Mouse (Mus musculus): ENCODE measurements around the gene Ksr1.

Gene Ksr1

DNA sequence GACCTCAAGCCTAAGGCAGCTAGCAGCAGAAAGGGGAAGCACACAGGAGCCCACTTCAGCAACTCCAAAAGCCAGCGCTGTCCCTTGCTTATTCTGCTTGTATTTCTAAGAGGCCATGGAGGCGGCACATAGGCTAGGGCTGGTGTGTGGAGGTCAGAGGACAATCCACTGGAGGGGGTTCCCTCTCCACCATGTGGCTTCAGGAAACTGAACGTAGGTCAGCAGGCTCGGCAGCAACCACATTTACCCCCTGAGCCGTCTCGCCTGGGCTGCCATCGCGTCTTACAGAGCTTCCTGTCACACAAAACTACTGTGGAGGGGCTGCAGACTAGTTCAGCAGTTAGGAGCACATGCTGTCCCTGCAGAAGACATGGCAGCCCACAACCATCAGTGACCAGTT is 20.4 kb downstream of the Ksr1 start:
- peak; percentile 55 for DNase-seq (ENCODE audit: low read depth, low spot score)

DNA sequence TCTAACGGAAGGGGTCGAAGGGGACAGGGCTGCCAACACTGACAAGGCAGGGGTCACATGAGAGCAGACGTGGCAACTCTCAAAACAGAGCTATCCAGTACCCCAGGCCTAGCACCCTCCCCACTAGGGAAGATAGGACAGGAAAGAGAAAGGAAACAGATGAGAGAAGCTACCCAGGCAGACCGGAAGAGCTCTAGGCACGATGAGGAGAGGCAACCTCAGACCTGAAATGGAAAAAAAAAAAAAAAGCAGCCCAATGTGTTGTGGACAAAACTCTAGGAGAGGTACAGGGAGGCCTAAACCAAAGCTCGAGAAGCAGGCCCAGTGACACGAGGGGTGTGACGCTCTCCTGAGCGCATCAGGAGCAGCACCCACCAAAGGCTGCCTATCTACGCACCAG is 23.7 kb downstream of the Ksr1 start:
- peak; percentile 78 for DNase-seq (ENCODE audit: low read depth, low spot score)

DNA sequence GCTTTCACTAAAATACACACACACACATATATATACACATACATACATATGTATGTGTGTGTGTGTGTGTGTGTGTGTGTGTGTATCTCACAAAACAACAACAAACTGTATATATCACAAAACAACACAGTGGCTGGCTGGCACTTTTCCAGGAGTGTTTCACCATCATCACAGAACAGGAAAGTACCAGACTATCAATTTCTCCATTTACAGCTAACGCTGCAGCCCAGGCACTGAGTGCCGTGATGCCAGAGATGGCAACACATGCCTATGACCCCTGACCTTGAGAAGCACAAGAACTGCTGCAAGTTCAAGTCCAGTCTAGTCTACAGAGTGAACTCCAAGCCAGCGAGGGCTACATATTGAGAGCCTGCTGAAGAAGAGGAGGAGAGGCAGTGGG is 26.1 kb downstream of the Ksr1 start:
- peak; percentile 27 for DNase-seq (ENCODE audit: low read depth, low spot score)

DNA sequence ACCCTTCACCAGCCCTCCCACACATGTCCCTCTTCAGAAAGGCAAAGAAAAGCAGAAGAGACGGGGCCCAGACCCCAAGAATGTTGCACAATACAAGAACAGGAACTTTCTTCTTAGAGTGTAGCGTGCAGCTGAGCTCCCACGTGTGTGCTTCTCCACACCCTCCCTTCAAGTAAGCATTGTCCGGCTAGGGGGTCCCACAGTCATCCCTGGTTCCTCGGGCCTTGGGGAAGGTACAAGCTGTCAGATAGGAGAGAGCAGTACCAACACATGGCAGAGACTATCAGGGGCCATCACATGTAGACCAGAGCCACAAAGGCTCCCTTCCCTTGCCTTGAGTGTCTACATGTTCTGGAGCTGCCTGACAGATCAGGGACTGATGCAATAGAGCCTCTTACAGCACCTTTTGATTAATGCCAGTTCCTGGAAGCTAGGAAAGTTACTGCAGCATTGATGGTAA is 27.3 kb downstream of the Ksr1 start:
- DNase-seq (ENCODE audit: low read depth, low spot score) = no peak

DNA sequence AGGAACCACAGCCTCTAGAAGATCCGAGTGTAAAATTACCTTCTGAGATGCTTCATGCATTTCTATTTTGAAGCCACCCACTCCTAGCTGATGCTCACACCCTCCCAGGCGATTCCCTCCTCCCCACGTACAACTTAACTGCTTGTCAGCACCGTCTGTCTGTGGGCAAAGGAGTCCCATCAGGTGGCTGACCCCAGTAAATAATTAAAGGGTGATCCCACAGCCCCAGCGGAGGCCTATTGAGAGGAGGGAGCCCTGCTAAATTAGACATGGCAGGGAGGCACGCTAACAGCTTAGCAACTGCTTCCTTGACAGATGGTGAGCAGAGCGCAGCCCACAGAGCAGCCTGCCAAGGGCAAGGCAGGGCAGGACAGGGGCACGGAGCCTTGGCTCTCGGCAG is 29.5 kb downstream of the Ksr1 start:
- no peak for DNase-seq (ENCODE audit: low read depth, low spot score)

DNA sequence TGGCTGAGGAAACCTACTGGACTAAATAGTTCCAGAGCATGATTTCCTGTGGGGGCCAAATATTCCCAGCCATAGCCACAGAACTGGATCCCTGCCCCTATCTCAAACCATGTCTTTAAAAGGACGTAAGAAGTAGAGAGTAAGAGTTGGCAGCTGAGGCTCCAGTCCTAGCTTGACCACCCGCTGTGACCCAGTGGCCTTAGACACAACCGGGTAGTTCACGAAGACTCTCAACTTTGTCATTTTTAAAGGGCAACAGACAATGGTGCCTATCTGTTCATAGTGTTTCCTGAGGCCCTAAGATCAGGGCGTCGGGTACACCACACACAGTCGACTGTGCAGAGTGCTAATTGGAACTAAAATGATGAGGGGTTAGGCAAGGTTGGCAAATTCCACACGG is 30.5 kb downstream of the Ksr1 start:
- no peak for DNase-seq (ENCODE audit: low read depth, low spot score)

DNA sequence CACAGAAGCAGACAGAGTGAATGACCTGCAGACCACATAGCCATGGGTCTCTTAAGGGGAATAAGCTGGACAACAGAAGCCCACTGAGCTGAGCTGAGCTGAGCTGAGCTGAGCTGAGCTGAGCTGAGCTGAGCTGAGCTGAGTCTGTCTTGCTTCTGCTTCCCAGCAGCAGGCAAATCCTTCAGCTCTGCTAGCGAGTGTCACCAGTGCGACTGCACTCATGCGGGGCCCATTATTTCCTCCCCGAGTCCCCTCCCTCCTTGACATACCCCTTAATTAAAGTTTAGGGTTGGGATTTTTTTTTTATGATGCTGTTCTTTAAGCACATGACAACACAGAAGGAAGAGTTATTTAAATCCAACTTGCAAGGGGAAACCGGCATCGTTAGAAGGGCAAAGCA is 32.1 kb downstream of the Ksr1 start:
- DNase-seq (ENCODE audit: low read depth, low spot score) = no peak

DNA sequence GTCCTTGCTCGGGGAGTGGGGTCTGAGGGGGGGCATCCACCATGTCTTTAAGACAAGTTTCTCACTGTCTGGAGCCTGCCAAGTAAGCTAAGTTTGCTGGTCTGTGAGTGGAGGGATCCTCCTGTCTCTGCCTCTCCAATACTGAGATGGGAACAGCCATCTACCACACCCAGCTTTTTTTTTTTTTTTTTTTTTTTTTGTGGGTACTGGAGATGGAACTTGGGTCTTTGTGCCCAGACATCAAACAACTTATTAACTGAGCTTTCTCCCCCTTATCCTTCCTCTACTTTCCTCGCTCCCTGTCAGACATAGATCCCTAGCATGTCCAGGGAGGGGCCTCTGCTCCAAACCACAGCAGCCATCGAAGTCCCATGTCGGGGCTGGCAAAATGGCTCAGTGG is 32.8 kb downstream of the Ksr1 start:
- no peak for DNase-seq (ENCODE audit: low read depth, low spot score)

DNA sequence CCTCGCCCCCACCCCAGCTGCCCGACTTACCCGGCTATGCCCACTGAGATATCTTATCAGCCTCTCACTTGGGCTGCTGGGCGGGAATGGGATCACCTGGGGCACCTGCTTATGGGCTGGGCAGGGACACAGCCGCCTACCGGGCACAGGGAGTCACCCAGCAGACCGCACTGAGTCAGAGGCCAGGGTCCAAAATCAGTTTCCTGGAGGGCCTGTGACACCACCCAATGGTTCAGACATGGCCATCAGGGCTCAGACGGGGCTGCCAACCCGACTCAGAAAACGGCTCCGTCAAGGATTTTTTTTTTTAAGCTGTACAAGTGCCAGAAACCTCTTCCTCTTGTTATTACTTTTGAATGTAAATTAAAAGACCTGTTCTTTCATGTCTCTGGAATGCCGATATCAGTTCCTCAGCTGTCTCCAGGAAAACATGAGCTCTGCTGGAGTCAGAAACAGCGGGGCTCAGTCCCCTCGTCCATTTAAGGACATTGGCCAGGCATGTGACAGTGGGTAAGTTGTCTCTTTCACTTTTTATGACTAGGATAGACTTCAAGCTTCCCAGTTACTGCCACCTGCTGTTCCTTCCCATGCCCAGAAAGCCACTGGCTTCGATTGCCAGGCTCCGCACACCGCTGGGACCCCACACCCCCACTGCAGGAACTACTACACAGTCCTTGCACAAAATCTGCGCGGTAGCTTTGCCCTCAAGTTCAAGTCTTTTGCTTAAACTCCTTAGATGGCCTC is 33.5 kb downstream of the Ksr1 start:
- no peak for DNase-seq (ENCODE audit: low read depth, low spot score)

DNA sequence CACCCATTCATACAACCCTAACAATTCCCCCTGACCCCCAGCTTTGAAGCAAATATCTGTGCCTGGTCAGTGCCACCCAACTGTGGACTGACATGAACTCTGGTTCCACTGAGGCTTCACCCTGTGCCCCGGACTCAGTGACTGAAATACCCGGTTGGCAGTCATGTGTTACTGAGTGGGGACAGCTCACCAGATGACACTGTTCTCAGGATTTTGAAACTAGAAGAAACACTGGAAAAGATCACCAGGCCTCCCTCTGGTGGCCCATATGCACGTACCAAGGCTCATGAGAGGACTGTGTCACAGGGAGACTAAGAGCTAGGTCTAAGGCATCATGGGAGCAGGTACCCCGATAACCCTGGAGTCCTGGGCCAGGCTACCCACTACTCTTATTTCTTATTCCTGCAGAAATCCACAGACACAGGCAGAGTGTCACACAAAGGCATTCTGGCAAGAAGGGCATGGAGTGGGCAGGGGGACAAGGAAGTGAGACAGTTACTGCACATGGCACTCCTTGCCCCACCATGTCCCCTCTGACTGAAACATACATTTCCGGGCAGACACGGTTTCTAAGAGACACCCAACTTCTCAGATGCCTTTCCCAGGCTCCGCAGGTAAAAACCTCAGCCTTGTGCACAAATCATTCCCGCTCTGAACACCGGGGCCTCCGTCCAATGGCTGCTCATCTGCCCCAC is 34.2 kb downstream of the Ksr1 start:
- DNase-seq (ENCODE audit: low read depth, low spot score) = no peak

DNA sequence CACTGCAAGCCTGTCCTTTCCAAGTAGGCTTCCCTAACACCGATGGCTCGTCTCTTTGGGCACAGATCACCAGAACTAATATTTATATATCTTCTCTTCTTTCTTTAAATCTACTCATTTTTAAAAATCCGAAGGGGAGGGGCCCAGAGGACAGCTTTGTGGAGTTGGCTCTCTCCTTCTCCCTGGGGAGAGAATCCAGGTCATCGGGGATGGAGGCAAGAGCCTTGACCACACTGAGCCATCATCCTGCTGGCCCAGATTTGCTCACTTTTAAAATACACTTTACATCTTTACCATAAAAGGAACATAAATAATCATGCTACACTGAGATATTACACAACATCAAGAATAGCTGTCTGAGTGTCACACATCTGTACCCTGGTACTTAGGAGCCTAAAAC is 35.8 kb downstream of the Ksr1 start:
- no peak for DNase-seq (ENCODE audit: low read depth, low spot score)

DNA sequence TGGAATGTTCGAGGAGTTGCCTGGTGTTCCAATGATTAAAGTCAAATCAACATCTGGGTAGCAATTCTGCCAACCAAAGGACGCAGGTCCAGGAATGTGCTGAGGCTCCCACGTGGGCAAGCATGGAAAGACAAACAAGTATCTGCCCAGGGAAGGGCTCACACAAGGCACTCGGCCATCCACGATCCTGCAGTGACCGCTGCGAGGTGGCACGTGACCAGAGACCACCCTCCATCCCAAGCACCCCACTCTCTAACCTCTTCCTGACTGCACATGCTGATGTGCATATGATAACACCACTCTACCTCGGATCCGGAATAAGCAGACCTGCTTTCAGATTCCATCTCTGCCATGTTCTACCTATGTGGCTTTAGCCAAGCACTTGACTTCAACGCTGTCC is 38.3 kb downstream of the Ksr1 start:
- DNase-seq (ENCODE audit: low read depth, low spot score) = no peak

DNA sequence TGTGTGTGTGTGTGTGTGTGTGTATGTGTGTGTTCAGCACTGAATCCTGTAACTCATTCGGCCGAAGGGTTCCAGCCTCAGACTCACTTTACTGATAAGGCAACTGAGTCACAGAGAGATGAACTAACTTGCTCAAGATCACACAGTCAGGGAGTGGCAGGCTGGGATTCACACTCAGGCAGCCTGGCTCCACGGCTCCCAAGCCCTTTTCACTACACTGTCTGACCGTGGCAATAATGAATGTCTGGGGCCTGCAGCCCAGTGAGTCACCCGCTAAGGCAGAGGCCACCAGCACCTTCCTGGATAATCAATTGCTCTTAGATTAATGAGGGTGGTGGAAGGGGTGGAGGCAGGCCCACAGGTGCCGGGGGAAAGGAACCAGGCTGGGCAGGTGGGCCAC is 41.2 kb downstream of the Ksr1 start:
- no peak for DNase-seq (ENCODE audit: low read depth, low spot score)

DNA sequence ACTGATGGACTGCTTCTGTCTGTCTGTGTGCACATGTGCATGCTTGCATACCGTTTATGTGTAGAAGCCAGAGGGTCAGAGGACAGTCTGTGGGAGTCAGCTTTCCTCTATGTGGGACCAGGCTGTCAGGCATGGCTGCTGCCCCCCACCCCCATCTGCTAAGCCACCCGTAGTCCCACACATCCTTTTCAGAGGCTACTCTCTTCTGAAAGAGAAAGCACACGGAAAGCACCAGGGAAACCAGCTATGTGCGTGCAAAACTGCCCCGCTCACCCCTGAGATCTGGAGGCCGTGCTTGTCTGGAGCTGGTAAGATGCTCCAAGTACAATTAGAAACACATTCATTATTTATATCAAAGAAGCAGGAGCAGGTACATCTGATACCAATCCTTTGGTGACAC is 41.7 kb downstream of the Ksr1 start:
- DNase-seq (ENCODE audit: low read depth, low spot score) = no peak

DNA sequence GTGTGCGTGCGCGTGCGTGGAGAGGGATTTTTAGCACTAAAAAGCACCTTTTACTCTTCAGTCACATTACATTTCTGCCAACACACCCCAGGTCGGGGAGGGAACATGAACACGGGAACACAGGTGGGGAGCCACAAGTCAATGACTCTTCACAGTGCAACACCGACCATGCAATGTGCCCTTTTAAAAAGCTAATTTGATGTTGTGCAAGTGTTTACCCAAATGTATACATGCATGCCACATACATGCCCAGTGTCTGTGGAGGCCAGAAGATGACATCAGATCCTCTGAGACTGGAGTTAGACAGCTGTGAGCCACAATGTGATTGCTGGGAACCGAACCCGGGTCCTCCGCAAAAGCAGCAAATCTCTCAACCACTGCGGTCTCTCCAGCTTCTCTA is 42.1 kb downstream of the Ksr1 start:
- DNase-seq (ENCODE audit: low read depth, low spot score) = no peak

DNA sequence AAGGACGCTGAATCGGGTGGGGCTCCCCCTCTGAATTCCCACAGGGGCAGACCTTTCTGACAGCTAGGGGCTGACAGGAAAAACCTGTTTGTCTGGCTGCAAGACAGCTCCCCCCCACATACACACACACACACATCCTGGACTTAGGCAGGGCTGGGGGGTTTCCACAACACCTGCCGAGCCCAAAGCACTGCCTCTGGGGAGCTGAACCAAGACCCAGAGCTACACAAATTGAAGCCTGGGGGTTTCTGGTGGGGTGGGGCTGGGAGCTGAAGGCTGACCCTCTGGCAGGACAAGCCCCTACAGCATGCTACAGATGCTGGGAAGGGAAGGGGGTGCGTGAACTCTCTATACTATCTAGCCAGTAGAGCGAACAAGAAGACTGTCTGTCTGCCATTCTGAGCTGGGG is 42.7 kb downstream of the Ksr1 start:
- no peak for DNase-seq (ENCODE audit: low read depth, low spot score)

DNA sequence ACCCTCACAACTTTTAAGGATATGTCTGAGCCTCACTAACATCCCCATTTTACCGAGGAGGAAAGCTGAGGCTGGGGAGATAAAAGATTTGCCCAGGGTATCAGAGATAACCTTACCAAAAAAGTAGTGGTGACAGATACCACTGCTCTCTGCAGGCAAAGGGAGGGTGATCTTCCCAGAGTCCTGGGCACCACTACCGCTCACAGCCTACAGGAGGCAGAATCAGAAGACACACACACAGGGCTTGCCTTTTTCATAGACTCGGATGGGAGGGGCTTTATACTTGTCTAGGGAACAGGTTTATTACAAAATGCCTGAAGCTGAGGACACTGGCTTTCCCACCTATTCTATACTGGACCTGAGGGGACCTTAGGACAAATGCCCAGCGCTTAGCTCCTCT is 43.9 kb downstream of the Ksr1 start:
- no peak for DNase-seq (ENCODE audit: low read depth, low spot score)

DNA sequence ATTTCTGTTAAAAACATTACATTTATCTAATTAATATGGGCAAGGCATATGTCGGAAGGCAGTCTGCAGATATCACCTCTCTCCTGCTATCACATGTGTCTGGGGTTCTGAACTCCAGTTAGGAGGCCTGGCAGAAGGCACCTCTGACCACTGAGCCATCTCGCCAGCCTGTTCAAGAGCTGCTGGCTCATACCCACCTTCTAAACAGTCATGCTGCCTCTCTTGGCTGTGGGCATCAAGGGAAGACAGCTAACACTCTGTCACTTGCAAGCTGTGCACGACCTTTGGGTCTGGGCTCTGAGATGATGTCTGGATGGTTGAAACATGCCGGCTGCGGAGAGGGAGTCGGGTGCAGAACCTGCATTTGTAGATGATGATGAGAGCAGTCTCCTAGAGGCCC is 44.6 kb downstream of the Ksr1 start:
- DNase-seq (ENCODE audit: low read depth, low spot score) = no peak

DNA sequence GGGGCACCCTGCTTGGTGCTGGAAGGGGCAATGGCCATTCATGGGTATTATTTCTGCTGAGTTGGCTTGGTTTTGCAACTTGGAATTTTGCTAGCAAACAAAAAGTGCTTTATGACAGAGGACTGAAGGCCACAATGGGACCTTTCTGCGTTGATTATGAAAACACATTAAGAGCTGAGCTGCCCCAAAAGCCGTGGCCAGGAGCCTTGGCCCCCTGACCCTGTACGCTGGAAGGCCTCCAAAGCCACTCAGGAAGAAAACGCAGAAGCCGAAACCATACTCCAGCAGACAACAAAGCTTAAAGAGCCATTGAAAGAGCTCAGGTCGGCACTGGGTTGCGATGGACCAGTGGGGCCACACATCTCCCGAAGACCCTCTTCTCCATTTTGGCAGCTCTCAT is 47.2 kb downstream of the Ksr1 start:
- DNase-seq (ENCODE audit: low read depth, low spot score) = no peak

DNA sequence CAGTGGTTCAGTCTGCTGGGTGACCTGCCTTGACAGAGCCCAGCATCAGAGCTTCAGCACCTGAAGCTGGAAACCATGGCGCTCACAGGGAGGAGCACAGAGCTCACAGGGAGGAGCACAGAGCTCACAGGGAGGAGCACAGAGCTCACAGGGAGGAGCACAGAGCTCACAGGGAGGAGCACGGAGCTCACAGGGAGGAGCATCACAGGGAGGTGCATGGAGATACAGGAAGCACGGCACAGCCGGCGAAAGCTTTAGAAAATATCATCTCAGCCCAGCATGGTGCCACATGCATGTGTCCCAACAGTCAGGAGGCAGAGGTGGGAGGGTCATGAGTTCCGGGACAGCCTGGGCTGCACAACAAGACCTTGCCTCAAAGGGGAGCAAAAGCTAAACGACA is 48.5 kb downstream of the Ksr1 start:
- no peak for DNase-seq (ENCODE audit: low read depth, low spot score)

DNA sequence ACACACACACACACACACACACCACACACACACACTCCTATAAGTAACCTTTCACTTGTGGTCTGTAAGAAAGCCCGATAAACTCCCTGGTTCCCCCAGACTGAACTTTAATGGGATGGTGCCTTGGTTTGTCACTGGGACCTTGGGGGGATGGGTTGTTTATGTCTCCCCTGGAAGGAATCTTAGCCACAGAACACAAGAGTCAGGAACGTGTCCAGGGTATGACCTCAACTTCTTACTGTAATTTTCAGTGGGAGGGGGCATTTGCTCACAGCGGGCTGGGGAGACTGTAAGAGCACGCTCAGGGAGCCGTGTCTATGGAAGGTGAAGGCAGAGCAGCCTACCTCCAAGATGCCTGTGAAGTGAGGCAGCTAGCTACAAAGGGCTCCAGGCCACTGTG is 49.5 kb downstream of the Ksr1 start:
- no peak for DNase-seq (ENCODE audit: low read depth, low spot score)

DNA sequence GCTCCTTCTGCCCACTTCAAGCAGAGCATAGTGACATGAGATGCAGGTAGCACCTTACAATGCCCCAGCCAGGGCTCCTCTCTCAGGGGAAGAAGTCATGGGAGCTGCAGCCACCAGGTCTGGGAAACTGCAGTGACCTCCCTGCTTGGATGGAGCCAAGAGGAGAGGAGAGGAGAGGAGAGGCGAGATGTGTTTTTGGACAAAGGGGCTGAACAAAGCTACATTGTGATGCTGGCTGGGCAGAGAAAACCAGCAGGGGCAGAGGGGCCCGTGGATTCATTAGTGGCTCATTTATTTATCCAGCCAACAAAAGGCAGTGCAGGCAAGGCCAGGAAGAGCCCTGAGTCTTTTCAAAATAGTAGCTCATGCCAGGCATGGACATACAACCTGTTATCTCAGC is 50.5 kb downstream of the Ksr1 start:
- DNase-seq (ENCODE audit: low read depth, low spot score) = no peak

DNA sequence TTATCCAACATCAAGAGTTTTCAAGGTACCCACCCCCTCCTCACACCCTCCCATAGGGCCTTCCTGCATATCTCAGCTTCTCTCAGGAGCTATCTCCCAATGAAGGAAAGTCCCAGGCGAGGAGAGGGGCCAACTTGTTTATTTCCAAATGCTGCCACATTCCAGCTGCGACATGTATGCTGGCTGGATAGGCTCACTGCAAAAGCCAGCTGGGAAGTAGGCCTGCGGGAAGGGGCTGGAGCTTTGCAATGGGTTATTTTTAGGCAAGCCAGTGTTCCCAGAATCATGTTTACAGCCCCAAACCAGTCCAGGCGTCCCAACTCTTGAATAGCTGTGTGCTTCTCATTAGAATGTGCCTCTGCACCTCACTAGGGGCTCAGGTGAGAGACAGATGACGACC is 51.5 kb downstream of the Ksr1 start:
- no peak for DNase-seq (ENCODE audit: low read depth, low spot score)

All from CD4-positive helper T cell, adult 2 months (primary cell).